Mouse (Mus musculus): ENCODE results near the gene Cks1brt.
"Not testable (repeated sequence)": the region's sequence is repeated elsewhere in the genome, so short reads cannot be mapped to it uniquely, and the experiment has no call there.

The Cks1brt gene

DNA sequence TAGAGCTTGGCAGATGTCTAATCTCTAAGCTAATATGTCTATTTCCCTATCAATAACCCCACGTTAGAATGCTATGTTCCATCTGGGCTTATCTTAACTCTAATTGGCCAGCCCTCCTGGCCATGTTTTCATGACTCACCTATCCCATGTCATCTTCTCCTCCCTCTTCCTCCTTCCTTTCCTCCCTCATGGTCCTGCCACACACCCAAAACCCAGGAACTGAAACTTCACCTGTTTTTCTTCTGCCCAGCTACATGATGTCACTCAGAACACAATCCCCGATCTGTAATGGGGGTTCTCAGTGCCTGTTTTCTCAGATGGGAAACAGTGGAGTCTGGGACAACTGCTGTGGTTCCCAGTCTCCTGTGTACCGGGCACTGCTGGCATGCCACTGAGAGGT is at the start of gene Cks1brt:
TSS of gene Cks1brt (plus strand) at position 301 of the 400 bp plus-strand sequence.
- no peak for DNase-seq (ENCODE audit: low read depth, low spot score)

- DNase-seq (ENCODE audit: low read depth, low spot score), result no peak
These were observed 38.5 kb upstream of the Cks1brt start for GRCm38 (mm10) chr8:85113241-85113640.

- no peak for DNase-seq (ENCODE audit: low read depth, low spot score)
These were observed 36.2 kb upstream of the Cks1brt start for GRCm38 (mm10) chr8:85115501-85115900.

GRCm38 (mm10) chr8:85116984-85117383 is 34.7 kb upstream of the Cks1brt start:
- DNase-seq (ENCODE audit: low read depth, low spot score), result no peak

DNA sequence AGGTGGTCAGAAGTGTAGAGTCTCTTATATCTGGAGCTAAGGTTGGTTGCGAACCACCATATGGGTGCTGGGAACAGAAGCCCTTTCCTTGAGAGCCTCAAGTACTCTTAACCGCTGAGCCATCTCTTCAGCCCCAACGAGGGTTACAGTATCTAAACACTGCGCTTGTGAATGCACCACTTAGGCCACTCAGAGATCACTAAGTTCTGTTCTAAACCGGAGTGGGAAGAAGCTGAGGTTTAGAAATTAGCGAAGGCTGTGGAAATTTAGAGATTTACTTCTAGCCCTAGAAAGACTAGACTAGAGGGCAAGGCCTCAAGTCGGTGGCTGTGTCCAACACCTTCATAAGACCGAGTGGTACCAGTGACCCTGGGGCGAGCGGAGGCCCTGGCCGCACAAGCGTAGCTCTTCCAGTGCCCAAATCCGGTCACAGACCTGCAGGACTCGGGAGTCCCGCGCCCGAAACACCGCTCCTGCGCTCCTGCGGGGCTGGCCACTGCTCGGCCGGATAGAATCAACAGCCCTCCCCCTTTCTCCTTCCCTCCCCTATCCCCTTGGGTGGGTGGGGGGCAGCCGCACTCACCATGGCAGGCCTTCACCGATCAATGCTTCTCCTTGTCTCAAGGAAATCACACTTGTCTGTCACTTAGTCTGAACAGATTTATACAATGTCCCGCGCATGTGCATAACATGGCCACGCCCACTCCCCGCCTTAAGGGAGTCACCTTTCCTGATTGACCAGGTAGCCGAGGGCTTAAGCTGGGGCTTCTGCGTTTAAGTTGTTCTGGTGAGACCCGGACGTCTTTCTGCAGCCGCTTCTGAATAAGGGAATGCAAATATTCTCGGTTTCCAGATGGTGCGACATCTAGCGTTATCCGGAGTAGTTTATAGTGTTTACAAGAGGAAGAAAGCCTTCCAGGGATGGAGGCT is 32.4 kb upstream of the Cks1brt start:
- DNase-seq (ENCODE audit: low read depth, low spot score), result peak; percentile 61

DNA sequence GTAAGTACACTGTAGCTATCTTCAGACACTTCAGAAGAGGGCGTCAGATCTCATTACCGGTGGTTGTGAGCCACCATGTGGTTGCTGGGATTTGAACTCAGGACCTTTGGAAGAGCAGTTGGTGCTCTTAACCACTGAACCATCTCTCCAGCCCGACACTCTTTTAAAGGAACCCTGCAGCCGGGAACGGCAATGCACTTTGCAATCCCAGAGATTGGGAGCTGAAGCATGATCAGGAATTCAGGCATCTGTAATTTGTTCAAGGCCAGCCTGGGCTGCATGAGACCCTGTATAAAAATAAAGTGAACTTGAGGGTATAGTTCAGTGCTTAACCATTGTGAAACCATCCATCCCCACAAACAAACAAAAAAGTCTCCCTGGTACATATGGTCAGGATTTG is 31.5 kb upstream of the Cks1brt start:
- not testable (repeated sequence) for DNase-seq (ENCODE audit: low read depth, low spot score)

GRCm38 (mm10) chr8:85122995-85123394 is 28.7 kb upstream of the Cks1brt start, which contains the start of gene Zfp791:
Zfp791 (minus strand) TSS chr8:85123095.
- no peak for DNase-seq (ENCODE audit: low read depth, low spot score)

DNA sequence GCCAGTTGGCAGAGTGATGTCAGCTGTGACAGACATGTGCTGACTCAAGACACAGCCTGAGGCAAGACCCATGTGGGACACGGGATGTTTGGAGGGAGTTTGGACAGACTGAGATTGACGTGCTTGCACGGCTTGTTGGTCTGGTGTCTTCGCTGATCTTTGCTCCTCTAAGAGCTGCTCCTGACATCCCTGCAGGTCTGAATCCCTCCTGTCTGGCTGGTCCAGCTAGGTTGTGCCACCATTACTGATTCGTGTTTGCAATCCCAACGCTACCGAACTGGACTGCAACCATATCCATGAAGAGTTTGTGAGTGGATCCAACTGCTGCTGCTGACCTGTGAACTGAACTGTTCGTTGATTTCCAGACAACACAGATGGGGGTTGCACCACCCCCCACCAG is 28.0 kb upstream of the Cks1brt start:
- DNase-seq (ENCODE audit: low read depth, low spot score), result no peak

- DNase-seq (ENCODE audit: low read depth, low spot score), result no peak
These were observed 19.4 kb upstream of the Cks1brt start for GRCm38 (mm10) chr8:85132335-85132734.

DNA sequence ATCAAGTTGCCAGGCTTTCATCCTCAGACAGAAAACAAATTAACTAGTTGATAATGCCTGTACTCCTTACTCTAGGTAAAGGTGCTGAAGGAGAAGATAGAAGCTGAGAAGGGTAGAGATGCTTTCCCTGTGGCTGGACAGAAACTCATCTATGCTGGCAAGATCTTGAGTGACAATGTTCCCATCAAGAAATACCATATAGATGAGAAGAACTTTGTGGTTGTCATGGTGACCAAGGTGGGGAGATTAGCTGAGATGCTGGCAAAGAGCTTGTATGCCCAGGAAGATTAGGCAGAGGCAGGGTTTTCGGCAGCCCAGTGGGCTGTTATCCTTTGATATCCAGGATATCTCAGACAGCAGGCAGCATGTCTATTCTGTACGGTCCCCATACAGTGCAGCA is 16.0 kb upstream of the Cks1brt start:
- DNase-seq (ENCODE audit: low read depth, low spot score), result not testable (repeated sequence)

- no peak for DNase-seq (ENCODE audit: low read depth, low spot score)
These were observed 9.2 kb upstream of the Cks1brt start for GRCm38 (mm10) chr8:85142516-85142915.

- no peak for DNase-seq (ENCODE audit: low read depth, low spot score)
These were observed 19.6 kb downstream of the Cks1brt start for GRCm38 (mm10) chr8:85171291-85171690.

DNA sequence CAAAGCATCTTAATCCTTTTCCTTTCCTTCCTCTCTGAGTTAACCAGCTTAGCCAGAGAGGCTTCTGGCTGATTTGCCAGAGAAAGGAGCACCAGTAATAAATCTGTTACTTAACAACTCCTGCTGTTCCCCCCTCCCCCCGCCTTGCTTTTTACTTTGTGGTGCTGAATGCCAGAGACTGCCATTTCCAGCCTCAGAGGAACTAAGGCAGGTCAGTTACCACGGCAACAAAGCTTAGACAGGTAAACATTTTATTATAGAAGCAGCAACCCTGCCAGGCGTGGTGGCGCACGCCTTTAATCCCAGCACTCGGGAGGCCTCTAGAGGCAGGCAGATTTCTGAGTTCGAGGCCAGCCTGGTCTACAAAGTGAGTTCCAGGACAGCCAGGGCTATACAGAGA is 24.2 kb downstream of the Cks1brt start:
- no peak for DNase-seq (ENCODE audit: low read depth, low spot score)

DNA sequence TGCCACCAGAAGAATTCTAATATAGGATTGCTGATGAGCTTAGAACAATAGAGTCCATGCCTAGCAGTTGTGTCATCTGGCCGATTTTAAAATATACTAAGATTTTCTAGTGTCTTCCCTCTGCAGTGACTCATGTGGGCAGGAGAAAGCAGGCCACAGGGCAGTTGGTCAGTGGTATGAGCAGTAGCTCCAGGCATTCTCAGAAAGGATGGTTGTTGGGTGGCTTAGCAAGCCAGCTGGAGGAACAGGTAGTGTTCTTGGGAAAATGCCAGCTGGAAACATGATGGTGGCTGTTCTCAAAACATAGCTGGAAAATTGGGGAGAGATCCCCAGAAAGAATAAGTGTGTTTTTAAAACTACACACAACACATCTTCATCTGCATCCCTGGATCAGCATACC is 40.6 kb downstream of the Cks1brt start:
- no peak for DNase-seq (ENCODE audit: low read depth, low spot score)

- DNase-seq (ENCODE audit: low read depth, low spot score), result no peak
These were observed 68.5 kb downstream of the Cks1brt start for GRCm38 (mm10) chr8:85220220-85220619.

DNA sequence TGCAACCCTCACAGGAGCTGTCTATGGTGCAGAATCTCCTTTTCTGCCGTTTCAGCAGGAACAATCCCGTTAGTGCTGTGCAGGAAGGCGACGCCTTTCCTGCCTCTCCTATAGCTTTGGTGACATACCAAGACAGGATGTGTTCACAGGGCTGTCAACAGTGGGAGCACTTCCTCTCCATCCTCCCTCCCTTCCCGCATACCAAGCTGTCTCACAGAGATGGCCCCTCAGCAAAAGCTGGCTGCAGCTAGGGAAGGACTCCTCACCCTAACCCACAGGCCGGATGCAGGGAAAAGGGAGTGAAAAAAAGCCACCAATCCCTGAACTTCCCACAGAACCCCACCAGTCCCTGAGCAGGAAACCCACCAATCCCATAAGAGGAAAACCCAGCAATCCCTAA is 69.3 kb downstream of the Cks1brt start:
- DNase-seq (ENCODE audit: low read depth, low spot score), result no peak

Data from retina, postnatal 7 days (tissue).